Mouse (Mus musculus) olfactory bulb, adult 2 months (tissue): ENCODE results near the gene Gm42372.

Source experiments
- CTCF ChIP-seq: fragments of 200-500 bp; IDR thresholded peaks from 2 replicates; pipeline ENCODE4 v1.5.1; 2012; ENCODE audit warnings: low read depth, mild to moderate bottlenecking, low read length, moderate library complexity; ENCODE audit not compliant: insufficient read depth
- POLR2A ChIP-seq: fragments of 200-500 bp; IDR thresholded peaks from 2 replicates; pipeline ENCODE4 v1.6.1; 2012; ENCODE audit warnings: mild to moderate bottlenecking, low read depth, low read length, moderate library complexity; ENCODE audit not compliant: insufficient read depth

GRCm38 (mm10) chr7:16978173-16978572 is 4.7 kb upstream of the Gm42372 start:
- TF ChIP-seq CTCF, result no peak
- no peak for TF ChIP-seq POLR2A
